Mouse (Mus musculus): ENCODE measurements around the gene Olfr544.

Gene Olfr544

DNA sequence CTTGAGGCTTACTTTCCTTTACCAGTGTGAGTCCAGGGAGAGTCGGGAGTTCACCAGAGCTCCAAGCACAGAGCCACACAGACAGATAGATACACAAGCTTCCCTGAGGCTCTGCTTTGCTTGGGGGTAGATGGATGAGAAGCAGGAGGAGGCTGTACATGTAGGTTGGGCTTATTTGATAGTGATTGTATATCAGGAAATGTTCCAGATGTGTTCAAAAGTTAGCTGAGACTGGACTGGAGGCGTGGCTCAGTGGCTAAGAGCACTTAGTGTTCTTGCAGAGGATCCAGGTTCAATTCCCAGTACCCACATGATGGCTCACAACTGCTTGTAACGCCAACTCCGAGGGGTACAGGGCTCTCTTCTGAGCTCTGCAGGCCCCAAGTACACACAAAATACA, 9.7 kb downstream of the Olfr544 start:
- no peak for DNase-seq (ENCODE audit: low read depth, low spot score)

DNA sequence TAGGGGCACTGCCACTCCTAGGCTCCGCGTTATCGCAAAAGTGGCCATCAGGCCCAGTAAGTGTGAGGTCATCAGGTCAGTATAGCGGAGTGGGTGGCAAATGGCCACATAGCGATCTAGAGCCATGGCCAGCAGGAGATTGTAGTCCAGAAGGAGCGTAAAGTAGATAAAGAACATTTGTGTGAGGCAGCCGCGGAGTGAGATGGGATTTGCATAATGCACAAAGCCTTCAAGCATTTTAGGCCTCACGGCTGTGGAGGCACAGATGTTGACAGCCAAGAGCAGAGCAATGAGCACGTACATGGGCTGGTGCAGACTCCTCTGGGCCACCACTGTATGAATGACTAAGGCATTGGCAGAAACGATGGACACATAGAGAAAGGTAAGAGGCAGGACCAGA, 10.7 kb downstream of the Olfr544 start:
- no peak for DNase-seq (ENCODE audit: low read depth, low spot score)

DNA sequence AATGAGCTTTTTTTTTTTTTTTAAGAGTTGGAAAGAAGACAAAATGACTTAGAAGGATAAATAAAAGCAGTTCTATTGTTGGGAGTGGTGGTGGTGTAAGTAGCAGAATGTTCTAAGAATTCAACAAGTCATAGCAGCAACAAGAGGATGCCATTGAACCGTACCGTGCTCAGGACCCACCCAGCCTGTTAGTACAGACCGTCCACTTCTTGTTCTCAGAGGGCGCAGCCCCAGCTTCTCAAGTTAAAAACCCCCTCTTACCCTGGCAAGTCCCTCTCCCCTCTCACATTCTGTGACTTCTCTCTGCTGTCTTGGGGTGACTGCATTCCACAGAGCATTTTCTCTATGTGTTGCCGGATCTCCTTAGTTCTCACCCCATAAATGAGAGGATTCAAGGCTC, 11.5 kb downstream of the Olfr544 start:
- no peak for DNase-seq (ENCODE audit: low read depth, low spot score)

DNA sequence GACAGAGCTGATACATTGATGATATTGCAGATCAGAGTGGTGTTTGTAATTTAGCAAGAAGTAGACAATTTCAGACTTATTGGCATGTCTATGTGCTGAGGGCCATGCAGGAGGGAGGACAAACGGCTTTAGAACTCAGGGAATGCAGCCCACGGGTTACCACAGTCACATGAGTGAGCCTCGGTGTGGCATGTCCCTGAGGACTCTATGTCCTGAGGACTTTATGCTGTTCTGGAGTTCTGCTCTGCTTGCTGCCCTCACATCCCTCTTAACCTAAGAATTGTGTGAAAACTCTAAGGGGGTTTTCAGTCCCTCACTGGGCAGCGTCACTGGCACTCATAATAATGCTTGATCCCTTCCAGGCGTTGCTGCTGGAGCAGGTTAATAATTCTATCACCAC, 15.4 kb downstream of the Olfr544 start:
- DNase-seq (ENCODE audit: low read depth, low spot score): no peak

DNA sequence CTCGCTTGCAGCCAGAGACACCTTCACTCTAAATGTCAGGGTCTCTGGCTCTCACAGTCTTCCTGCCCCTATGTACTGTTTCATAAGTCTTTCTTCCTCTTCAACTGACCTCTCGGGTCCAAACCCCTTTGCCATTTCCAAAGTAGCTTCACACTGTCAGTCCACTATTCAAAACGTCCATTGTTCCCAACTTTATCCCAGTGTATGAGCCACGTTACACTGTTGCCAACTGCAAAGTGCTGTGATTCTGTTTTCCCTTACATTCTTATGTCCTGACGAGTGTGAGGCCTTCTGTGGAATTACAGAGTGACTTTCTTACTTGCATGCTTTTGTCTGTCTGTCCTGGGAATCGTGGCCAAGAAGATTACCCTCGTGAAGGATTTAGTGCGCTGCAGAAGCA, 20.5 kb downstream of the Olfr544 start:
- no peak for DNase-seq (ENCODE audit: low read depth, low spot score)

DNA sequence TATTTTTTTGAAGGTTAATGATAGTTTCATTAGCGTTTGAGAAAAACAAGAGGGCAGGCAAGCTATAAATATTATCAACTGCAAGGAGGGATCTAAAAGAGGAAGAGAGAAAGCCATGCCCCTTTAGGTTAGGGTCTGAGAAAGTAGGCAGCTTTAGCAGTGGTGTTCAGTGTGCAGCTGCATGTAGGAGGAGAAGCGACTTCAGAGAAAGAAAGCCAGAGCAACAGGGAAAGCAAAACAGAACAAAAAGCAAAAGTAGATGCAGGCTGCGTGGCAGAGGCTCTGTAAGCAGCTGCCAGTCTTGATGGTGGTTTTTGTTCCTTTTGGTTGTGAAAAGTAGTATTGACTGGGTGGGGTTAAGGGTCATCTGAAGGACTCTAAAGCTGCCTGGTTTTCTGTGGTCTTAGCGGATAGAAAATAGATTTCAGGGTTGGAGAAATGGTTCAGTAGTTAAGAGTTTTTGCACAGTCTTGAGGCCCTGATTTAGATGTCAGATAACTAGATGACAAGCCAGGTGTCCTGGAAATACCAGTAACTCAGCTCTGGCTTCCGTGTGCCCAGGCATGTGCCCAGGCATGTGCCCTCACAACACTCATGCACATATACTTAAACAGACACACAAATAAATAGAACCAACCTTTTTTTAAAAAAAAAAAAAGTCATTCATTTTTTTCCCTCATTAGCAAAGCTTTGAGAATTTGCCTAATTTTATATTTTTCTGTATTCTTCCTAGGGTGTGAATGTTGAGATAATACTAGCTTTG, 29.3 kb downstream of the Olfr544 start:
- no peak for DNase-seq (ENCODE audit: low read depth, low spot score)

DNA sequence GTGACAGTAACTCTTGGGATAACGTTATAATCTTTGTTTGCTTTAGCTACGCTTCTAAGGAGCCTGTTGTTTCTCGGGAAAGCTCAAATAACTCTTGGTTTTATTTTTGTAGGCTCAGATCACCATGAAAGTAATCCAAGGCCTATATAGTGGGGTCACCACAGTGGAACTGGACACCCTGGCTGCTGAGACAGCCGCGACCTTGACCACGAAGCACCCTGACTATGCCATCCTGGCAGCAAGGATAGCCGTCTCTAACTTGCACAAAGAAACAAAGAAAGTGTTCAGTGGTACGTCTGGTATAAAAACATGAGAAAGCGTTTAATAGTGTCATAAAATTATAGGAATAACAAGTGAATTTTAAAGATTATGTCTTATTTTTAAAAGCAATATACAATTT, 41.7 kb downstream of the Olfr544 start:
- peak; percentile 30 for DNase-seq (ENCODE audit: low read depth, low spot score)

DNA sequence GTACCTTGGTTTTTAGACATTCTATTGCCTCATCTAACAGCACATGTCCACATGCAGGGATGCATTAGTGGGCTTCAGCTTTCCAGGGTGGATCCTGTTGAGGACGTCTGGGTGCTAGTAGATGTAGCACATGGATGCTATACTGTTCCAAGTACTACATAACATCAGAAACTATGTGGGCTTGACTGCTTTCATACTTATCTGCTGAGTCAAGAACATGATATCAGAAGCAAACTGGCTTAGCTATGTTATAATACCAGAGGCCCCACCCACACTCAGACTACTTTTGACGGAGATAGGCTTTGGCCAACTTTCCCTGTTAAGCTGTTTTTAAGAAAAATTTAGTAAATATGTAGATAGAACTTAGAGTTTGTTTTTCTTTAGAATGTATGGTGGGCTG, 43.8 kb downstream of the Olfr544 start:
- no peak for DNase-seq (ENCODE audit: low read depth, low spot score)

DNA sequence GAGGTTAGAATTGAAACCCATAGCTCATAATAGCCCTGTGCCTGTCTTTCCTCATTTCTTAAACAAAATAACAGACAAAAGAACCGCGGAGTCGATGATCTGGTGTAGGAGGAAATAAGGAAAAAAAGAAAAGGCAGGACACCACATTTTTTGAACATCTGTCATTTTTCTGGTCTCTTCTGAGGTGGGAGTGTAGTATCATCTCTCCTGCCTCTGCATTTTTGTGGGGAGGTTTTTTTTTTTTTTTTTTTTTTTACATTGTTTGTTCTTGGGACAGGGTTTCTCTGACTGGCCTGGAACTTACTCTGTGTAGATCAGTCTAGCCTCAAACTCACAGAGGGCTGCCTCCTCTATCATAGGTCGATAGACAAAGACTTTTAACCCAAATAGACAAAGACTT, 45.7 kb downstream of the Olfr544 start:
- no peak for DNase-seq (ENCODE audit: low read depth, low spot score)

DNA sequence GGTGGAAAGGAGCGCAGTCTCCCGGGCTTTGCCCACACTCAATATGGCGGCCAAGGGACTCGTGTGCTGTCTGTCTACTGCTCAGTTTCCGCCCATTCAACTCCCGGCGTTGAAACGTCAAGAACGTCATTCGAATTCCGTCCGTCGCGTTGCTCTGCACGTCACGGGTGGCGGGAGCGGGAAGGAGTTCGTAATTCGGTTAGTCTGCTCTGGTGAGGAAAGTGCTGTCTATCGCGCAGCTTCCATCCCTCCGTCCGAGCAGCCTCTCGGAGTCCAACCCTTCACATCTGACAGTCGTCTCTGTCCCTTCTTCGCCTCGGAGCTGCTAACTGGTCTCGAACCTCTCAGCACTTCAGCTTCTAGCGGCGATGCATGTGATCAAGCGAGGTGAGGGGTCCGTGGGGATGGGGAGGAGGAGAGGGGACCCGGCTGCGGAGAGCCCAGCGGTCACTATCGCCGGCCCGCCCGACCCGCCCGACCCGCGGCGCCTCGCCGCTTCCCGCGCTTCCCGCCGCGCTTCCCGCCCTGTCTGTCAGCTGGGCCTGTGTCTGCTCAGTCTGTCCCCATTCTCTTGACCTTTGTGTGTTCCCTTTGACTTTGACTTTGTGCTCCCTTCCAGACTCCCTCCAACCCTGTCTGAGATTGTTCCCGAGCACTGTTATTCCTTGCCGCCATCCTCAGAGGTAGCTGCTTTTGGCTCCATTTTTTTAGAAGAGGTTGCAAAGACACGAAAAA, 46.3 kb downstream of the Olfr544 start, which contains the start of gene Rrm1:
Gene Rrm1 (plus strand): TSS at position 39 of the 735 bp plus-strand sequence.
- DNase-seq (ENCODE audit: low read depth, low spot score): peak; percentile 95

DNA sequence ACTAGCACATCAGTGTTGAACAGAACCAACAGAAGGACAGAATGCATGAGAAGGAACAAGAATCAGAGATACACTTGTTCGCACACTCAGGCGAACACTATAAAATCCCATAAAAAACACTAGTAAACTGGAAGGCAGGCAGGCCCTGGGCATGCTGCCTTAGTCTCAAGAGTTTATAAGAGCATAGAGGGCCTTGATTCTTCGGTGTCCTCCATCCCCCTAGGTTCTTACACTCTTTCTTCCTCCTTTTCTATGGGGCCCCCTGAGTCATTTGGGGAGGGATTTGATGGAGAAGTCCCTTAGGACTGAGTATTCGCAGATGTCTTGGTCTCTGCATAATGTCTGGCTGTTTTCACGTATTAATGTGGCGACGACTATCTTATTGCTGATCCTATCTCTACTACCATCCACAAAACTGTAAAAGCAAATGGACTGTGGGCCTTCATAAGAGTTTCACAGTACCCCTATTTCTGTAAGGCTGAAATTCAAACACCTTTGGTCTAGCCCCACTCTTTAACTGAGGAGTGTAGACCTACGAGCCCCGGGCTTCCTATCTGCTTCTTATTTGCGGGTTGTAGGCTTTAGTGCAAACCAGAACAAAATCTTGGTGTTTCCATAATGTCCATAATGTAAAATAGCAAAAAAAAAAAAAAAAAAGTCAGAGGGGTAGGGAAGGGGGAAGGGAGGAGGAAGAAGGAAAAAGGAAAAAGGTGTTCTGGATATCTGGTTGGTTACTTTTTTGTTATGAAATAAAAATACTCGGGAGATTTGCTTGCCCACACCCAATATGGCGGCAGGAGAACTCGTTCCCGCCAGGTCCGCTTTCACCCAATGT, 47.1 kb downstream of the Olfr544 start:
- no peak for DNase-seq (ENCODE audit: low read depth, low spot score)

DNA sequence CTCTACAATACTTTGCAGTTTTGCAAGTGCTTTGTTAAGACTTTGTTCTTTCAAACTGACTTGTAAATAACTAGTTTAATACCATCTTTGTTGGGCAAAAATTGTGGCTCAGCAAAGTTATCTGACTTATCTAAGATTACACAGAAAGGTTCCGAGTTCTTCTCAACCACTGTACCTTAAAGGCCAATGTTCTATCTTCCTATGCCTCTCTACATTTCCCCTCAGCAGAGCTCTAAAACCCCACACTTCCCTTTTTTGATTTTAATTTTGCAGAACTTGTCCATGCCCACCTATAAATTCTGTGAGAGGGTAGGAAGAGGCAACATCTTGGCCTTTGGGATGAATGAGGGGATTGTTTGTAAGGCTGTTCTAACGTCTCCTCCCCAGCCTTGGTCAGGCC, 53.8 kb downstream of the Olfr544 start:
- DNase-seq (ENCODE audit: low read depth, low spot score): no peak

Data from skeletal muscle tissue, adult 2 months (tissue).